Mouse (Mus musculus) layer of hippocampus, adult 9-10 months (tissue): Measurements from ENCODE around the gene Hpse2.

Experiments used
- DNase-seq: peaks from one replicate; pipeline ENCODE4 v3.0.0; 2022; ENCODE audit warnings: low spot score

Hpse2 gene

DNA sequence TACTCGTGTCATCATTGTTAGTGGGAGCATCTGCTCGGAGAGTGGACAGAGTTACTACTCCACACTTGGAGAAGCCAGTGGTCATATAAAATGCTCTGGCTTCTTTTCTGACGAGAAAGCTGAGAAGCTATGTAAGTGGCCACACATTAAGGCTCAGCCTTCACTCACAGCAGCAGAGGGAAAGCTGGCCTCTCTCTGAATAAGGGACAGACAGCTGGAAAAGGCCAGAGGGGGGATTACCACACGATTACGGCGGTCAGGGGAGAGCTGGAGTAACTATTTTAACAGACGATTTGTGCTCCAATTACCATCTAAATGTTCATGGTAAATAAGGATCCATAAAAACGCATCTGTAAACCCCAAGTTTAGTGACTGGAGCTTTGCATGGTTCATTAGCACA lies 232.1 kb downstream of the Hpse2 start:
- DNase-seq: no peak

DNA sequence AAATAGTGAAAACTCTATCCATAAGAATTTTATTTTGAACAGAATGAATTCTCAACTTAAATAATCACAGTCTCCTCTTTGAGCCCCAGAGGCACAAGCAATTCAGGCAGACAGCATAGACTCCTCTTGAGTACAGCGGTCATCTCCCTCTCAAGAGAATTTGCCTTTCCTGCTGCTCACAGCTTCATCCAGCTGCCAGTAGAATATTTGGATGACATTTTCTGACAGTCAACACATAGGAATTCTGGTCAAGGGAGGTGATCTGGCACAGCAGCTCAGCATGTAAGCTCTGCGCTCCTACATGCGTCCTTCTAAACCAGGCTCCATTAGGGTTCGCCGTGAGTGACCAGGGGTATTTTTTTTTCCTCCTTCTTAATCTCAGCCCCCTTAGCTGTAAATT lies 232.6 kb downstream of the Hpse2 start:
- no peak for DNase-seq

DNA sequence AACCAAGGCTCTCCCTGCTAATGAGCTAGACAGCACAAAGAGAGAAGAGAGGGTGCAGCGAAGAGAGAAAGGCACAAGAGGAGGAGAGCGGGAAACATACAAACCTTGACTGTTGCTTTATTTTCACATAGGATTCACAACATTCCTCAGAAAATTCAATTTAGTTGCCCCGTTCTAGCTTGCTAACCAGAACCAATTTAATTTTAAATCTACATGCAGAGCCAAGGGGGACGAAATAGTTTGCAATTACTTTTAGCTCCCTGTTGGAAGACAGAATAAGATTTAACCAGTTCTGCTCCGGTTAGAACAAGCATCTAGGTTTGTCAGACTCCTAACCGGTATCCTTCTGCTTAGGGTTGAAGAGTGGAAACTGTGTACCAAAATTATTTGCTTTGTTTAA lies 240.3 kb downstream of the Hpse2 start:
- DNase-seq: no peak

DNA sequence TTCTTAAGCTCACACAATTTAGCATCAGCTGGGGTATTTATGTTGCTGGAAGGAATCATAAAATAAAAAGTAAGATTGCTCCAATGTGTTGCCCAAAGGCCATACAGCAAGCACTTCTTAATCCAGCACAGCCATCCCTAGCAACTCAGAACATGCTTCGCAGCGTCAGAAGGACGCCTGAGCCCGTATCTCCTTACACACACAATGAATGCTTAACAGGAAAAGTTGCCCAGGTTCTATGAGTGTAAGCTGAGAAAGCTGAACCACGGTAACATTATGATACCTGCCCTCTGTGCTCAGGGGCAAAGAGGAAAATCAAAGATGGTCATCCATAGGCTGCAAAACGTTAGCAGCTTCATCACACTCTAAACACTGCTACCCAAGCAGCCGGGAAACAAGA lies 241.3 kb downstream of the Hpse2 start:
- no peak for DNase-seq

DNA sequence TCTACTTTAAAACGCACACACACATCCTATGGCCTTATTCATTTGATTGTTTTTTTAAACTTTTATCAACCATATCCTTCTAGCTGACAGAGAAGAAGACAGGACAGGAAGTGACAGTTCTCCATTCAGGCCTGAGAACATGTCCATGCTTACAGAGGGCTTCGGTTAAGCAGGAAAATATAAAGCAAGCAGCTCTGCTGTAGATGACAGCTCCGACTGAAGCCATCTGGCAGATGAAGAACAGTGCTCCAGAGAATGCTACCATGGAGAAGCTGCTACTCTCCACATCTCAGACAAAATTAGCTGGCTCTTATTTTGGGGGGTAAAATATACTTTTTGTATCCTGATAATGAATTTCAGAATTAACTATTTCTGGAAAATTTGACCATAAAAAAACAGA lies 246.5 kb downstream of the Hpse2 start:
- no peak for DNase-seq

DNA sequence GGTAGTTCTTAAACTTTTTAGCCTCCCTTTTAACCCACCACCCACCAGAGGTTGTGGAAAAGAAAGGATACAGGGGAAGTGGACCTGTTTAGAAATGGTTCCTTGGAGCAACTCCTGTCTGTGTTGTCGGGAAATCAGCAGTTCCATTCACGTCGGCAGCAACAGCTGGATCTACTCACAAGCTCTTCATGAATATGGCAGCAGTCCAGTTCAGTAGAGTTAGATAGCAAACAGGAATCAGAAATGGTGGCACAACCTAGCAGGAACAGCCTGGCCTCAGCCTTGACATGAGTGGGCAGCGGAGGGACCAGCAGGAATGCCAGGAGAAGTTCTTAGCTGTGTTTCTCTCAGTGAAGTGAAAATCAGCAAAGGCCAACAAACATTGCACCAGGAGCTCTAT lies 278.4 kb downstream of the Hpse2 start:
- no peak for DNase-seq

DNA sequence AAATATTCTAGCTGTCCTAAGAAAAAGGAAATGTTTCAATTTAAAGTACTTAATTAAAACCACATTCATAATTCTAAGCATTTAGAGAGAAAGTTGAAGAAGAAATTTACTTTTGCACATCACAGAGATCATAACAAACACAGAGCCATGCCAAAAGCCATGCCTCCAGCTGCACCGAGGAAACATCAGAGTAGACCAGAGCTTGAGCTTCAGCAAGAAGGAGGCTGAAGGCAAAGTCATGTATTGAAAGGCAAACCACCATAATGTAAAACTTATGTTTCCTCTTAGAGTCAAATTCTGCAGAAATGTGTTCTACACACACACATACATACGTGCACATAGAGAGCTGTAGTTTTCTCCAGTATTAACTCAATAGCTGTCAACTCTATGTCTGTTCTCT lies 291.2 kb downstream of the Hpse2 start:
- no peak for DNase-seq

DNA sequence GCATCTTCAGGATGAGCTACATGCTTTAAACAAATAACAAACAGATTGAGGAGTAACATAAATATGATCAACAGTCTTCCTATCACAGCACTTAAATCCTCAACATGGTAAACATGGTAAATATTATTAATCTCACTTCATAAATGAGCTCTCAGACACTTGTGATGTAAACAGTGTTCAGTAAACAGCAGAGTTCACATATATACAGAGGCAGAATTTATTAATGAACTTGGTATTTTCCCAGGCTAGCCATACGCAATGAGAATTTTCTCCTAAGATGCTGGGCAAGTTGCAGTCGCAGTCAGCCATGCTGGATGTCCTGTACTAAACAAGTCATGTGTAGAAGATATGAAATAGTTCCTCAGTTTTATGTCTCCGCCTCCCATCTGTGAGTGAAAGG lies 300.9 kb downstream of the Hpse2 start:
- DNase-seq: no peak

DNA sequence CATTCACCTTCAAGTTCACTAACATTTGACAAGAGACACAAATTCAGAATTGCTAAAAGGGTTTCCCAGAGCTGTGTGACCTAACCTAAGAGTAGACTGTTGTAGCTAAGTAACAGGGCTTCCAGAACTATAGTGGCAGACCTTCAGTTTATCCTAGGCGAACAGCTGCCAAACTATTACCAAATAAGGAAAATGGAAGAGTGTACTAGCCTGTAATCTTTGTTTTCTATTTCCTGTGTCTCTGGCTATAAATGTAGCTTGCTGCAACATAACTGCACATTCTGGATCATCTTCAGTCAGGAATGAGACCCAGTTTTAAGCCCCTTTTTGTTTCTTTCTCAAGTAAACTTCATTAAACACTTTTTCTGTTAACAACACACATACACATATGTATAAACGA lies 324.0 kb downstream of the Hpse2 start:
- DNase-seq: no peak

DNA sequence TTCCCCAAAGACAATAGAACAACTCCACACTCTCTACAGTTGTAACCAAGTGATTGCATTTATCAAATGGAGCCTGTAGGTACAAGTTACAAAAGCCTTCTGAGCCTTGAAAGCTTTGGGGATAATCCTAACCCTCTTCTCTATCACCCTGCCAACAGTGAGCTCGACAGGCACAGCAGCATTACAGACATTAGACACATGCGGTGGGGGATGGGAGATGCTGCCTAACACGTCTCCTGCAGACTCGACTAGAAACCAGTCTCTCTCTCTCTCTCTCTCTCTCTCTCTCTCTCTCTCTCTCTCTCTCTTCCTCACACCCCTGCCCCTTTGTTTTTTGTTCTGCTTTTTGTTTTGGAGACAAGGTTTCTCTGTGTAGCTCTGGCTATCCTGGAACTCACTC lies 343.6 kb downstream of the Hpse2 start:
- DNase-seq: no peak

DNA sequence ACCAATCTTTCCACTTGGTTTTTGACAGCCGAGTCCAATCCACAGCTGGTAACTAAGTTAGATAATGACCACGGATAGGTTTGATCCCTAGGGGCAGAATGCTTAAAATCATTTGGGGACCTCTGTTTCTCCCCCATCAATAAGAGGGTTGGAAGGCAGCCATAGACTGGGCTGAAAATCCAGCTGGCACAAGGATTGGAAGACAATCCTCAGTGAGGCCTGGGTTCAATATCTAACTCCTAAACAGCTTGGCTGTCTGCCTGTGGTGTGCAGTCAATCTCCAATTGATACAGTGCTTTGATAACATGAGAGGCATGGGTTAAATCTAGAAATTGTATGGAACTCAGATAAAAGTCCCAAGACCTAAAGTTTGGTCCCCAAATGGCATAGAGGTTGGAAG lies 345.4 kb downstream of the Hpse2 start:
- DNase-seq: no peak

DNA sequence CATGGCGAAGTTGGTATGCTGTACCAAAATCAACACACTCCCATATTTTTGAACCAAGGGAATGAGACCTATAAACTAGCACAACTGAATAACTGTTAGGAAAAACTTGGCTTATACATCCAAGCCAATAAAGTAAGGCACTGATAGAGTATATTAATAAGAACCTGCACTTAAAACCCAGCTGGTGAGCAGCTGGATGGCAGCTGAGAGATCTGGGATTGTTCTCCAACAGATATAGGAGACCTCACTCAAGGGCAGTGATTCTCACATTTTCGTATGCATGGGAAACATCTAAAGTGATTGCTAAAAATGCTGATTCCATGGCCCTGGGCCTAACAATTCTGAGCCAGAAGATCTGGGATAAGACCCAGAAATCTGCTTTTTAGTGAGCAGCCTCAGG lies 345.9 kb downstream of the Hpse2 start:
- no peak for DNase-seq

DNA sequence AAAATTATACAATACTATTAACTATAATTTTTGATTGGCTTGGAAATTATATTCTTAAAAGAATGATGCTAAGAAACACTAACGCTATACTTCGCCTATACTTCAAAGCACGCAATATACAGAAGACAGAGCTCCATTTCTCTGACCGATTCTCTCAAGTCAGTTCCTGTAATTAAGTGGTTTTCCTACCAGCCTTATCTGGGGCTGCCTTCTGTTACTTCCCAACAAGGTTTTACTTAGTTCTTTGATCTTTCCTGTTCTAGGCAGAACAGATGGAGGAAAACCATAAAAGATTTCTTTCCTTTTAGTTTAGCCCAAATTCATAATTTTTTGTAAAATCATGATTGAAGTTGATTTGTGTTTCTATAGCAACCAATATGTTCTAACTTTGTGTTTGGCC lies 351.8 kb downstream of the Hpse2 start:
- no peak for DNase-seq

DNA sequence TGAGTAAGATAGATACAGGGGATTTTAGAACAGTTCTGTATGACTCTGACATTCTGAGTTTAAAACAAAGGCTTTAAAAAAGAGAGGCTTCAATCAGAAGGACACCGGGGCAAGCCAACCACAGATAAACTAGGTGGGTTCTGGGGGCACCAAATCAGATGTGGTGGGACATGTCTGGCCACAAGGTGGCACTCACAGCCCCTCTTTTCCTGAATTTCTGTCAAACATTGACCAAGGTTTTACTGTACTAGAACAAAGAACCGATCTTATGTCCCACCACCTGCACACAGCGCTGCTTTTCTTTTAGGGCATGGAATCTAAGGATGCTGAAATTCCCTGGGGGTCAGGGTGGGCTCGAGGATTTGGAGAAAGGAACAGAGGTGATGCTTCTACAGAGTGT lies 360.9 kb downstream of the Hpse2 start:
- DNase-seq: no peak

DNA sequence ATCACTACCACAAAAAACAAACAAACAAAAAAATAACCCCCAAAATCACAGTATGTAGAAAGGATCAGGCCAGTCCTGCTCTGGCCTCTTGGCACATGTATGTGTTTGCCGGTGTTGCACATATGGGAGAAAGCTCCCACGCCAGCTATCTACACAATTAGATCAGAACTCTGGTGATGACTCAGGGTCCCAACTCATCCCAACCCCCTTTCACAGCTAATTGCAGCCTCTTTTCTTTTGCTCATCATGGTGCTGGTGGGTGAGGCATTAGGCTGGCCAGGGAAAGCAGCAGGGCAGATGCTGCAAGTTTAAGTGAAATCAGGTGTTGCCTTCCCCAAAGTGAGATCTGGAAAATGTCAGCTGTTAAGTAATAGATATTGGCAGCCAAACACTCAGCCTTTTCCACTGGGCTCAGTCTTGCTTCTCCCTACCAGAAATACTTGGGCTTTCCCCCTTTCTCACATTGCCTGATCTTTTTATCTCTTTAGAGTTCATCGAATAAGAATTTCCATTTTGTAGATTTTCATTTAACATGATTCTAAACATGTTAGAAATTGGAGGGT lies 365.5 kb downstream of the Hpse2 start:
- DNase-seq: peak; percentile 30

DNA sequence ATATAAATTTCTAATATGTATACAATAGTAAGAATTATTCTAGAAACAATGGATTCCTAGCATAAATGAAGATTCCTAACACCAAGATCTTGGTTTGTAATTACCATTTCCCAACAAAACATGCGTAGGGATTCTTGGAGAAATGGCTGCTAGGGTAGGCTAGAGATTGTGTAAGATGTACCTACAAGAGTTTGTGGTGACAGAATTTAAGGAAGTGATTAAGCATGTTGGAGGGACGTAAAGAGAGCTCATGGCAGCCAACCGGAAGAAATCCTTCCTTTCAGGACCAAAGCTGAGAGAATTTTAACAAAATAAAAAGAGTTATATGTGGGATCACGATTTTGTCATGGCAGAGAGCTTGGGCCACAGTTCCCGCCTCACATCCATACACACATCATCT lies 369.4 kb downstream of the Hpse2 start:
- no peak for DNase-seq

DNA sequence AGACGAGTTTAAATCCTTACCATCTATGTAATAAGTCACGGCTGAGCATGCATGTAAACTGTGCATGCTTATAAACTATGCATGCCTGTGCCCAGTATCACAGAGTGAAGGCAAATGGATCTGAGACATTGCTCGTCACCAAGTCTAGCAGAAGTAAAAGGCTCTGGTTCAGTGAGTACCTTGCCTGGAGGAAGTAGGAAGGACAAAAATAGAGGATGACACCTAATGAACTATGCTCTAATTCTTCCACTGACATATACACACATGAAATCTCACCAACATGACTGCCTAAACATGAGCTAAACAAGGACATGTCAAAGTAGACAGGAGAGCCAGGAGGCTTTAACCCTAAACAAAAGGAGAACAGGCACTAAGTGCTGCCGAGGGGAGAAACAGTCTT lies 391.7 kb downstream of the Hpse2 start:
- no peak for DNase-seq

DNA sequence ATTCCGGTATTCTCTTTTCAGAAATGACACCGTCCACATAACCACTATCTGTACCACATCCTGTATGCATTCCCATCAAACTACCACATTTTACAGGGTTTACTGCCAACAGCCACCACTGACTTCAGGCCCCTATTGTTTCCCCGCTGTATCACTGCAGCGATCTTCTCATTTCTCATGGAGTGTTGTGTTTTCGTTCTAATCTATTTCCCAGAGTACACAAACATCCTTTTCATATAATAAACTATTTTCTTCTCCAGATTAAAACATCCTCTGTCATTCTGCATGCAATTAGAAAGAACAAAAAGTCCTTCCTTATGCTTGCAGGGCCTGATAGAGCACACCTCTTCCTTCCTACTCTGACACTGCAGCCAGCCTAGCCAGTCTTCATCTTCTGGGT lies 399.3 kb downstream of the Hpse2 start:
- no peak for DNase-seq

DNA sequence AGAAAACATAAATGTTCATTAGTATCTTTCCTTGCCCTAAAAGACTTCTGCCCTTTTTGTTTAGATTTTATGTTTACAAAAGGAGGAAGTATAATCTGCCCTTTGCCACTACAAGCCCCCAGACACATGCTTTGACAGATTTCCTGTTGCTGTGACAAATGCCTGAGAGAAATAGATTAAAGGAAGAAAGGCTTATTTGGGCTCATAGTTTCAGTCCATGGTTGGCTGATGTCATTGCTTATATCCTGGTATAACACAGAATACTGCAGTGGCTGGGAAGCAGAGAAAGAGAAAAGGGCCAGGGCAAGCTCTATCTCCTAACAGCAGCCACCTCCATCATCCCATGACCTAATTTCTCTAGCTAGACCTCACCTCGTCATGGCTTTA lies 401.8 kb downstream of the Hpse2 start:
- DNase-seq: no peak

DNA sequence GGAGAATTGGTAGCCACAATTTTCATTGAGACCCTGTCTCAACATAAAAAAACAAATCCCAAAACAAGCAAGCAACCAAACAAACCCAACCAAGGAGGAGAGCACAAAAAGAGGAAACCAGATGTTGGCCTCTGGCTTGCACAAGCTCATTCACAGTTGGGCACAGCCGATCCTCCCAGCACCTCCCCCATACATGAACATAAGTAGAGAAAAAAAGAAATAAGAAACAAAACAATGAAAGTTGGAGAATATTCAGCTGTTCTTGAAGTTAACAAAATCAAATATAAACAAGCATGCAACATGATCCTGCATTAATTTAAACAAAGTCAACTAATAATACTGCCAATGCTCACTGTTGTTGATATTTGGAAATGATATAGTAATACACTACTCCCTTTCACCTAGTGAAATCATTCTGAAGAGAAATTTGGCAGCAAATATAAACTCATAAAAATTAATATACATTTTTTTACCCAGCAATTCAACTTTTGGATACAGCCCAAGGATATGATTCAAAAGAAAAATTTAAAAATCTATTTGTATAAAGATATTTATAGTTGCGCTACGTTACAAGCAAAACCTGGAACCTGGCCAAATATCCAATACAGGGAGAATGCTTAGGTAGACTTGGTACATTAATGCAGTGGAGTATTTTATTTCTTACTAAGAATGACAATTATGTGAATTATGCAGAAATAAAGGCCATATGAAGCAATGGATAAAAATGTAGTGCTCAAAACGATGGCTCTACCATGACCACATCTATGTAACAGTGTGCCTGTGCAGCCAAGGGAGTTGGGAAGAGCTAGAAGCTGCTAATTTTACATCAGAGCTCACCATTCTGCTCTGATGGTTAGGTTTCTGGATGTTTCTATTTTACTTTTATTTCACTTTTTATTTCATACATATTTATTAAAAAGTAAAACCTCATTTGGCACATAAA lies 402.5 kb downstream of the Hpse2 start:
- no peak for DNase-seq

DNA sequence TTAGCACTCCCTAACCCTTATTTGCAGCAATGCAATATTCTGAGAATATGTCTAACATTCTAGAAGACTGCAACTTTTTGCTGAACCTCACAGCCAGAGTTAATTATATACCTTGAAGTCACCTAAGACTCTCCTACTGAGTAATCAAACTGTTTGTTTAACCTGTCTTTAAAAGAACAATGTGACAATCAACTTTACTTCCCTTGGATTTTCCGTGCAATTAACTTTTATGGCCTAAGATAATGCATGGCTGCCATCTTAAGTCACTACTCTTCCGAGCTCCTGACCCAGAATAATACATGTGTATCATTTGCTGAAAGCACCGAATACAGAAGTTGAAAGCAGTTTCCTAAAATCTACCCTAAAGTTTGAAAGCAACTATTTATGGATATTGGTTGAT lies 407.6 kb downstream of the Hpse2 start:
- no peak for DNase-seq

DNA sequence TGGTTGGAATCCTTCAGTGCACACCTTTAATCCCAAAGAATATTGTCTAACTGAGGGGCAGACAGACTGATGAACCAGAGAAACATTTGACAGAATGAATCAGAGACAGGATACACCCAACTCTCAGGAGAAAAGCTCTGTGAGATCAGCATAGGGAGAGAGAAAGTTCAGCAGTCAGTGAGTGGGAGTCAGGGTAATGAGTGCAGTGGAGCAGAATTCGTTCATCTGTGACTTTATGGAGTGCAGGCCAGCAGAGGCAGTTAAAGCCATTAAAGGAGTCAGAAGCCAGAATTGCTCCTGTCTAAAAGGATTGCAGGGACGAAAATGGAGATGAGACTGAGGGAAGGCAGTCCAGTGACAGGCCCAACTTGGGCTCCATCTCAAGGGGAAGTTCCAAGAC lies 410.2 kb downstream of the Hpse2 start:
- no peak for DNase-seq

DNA sequence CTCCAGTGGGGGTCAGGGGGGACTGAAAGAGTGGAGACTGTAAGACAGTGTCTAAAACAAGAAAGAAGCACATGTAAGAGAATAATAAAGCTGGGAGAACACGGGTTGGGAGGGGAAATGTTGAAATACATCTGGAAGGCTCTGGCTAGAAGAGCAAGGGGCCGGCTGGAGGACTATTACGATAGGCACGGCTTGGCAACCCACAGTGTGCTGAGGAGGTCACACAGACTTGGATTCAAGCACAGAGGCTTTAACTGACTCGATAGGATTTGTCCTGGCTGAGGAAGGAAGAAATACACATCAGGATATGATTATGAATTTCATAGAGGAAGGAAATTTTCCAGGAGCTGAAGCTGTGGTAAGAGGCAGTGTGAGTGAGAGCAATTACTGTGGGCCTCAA lies 414.4 kb downstream of the Hpse2 start:
- DNase-seq: no peak

DNA sequence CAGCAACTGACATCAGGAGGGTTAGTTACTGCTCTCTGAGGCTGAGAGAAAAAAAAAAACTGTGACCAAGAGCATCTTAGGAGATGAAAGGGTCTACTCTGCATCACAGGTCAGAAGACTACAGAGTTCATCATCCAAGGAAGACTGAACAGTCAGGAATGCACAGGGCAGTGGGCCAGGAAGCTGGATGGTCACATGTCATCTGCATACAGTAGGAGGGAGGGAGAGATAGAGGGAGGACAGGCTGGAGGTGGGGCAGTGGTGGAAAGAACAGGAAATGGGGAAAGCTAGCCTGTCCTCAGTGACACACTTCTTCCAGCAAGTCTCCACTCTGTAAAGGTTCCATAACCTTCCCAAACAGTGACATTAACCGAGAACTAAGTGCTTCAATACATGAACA lies 423.0 kb downstream of the Hpse2 start:
- DNase-seq: no peak
